Mouse (Mus musculus) kidney, adult 18-20 months (tissue): Measurements from ENCODE around the gene Smoc1.
A peak's percentile ranks its signal among the peaks of the same experiment; 100 is the strongest.

ENCODE experiments used
- DNase-seq: peaks from one replicate; pipeline ENCODE4 v3.0.0; 2021

Smoc1 gene

GRCm38 (mm10) chr12:81026995-81027942 lies 661 bp downstream of the Smoc1 start:
- peak; percentile 6 for DNase-seq

- DNase-seq = no peak
Observed at GRCm38 (mm10) chr12:81028291-81028920, 1.8 kb downstream of the Smoc1 start.

DNA sequence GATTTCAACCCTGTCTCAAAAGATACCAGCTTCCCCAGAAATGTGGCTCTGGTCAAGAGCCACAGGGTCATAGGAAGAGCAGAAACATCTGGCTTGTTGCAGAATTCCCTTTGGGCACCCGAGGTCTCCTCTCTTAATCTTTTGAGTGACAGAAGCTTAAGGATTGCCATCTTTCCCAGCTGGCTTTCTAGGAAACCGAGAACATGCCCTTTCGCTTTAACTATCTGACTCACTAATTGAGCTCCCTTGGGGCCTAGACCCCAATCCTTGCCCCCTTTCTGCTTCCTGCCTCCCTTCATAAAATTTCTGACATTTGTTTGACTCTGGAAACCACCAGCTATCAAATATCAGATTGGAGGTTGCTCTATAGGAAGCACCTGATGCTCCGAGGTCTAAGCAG lies 3.1 kb downstream of the Smoc1 start:
- no peak for DNase-seq

- no peak for DNase-seq
Observed at GRCm38 (mm10) chr12:81031579-81031978, 5.0 kb downstream of the Smoc1 start.

- no peak for DNase-seq
Observed at GRCm38 (mm10) chr12:81033389-81034041, 6.9 kb downstream of the Smoc1 start.

DNA sequence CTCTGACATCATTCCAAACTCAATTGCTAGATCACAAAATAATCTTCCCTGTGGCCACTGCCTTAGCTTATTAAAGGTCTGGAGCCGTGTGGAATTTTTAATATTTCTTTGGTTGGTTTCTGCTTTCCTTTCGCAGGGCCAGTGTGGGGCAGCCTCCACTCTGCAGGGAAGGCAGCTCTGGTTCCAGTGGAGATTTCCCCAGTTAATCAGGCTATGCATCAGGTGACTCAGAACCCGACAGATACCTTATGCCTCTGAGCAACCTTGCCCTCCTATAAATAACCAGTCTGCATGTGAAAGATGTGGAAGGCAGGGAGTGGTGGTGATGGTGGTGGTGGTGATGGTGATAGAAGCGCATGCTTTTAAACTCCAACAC lies 7.4 kb downstream of the Smoc1 start:
- no peak for DNase-seq

DNA sequence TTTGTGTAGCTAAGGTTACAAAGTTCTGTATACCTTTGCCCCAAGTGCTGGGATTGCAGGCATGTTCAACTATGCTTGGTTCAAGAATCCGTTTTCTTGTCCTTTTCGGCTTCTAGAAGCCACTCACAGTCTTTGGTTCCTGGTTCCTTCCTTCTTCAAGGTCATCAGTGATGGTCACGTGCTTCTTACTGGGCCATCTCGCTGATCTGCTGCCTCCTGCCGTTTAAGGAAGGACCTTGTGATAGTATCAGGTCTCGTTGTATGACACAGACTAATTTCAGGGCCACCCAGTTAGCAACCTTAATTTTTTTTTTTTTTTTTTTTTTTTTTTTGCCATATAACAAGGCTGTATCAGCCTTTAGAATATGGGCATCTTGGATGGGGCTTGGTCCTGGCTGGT lies 9.2 kb downstream of the Smoc1 start:
- DNase-seq = no peak

GRCm38 (mm10) chr12:81043616-81044015 lies 17.0 kb downstream of the Smoc1 start:
- no peak for DNase-seq

GRCm38 (mm10) chr12:81046926-81047325 lies 20.3 kb downstream of the Smoc1 start:
- DNase-seq = no peak

DNA sequence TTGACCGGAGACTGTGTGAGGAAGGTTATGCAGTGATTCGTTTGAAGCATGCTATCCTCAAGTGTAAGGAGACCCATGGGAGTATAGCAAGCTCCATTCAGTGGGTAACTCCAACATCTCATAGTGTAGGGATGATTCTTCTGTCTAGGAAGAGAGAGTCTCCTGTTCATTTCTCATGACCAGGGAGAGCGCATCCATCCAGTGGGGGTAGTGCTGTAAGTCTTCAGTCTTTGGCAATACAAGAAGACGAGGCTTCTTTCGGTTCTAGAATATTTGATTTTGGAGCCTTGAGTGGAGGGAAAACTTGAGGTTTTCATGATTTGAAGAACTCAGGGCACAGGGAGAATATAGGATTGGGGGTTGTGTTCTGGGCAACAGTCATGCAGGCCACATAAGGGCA lies 23.1 kb downstream of the Smoc1 start:
- DNase-seq = no peak

GRCm38 (mm10) chr12:81055000-81055705 lies 28.5 kb downstream of the Smoc1 start:
- DNase-seq = no peak

DNA sequence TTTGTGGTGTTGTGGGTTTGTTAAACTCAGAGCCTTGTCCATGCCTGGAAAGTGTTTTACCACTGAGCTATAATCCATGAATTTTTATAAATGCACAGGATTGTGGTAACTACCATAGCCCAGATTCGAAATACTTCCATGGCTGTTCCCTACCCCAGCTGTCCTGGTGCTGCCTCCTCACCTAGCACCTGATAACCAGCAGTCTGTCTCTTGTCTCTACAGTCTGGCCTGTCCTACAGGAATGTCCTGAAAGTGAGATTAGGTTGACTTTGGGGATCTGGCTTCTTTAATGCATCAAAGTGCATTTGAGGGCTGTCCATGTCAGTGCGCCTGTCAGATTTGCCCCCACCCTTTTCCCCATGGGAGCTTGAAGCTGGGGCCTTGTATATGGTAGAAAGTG lies 29.2 kb downstream of the Smoc1 start:
- no peak for DNase-seq

- no peak for DNase-seq
Observed at GRCm38 (mm10) chr12:81057619-81058018, 31.0 kb downstream of the Smoc1 start.

- DNase-seq = no peak
Observed at GRCm38 (mm10) chr12:81058561-81058960, 32.0 kb downstream of the Smoc1 start.

- no peak for DNase-seq
Observed at GRCm38 (mm10) chr12:81061831-81062361, 35.3 kb downstream of the Smoc1 start.

DNA sequence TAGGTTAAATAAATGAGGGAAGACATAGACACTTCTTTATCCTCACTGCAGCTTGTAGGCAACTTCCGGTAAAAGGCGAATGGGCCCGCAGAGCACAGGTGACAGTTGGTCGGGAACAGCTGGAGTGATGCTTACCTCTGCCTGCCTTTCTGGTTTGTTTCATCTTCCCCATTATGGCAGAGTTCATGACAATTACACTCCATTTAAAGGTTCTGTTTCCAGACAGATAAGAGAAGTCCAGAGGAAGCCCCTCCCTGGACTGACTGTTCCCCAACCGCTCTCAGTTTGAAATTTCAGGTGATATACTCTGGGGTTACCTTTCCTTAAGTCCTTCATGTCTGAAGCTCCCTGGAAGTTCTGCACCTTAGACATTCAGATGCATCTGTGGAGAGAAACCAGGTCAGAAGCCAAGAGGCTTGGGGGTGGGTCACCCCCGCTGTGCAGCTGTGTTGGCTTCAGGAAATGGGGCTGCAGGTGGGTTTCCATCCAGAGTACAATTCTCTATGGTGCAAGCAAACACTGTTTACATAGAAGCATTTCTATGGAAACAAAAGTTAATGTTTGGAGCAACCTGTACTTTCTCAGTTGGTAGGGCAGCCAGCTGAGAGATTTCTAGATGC lies 36.8 kb downstream of the Smoc1 start:
- DNase-seq = no peak

DNA sequence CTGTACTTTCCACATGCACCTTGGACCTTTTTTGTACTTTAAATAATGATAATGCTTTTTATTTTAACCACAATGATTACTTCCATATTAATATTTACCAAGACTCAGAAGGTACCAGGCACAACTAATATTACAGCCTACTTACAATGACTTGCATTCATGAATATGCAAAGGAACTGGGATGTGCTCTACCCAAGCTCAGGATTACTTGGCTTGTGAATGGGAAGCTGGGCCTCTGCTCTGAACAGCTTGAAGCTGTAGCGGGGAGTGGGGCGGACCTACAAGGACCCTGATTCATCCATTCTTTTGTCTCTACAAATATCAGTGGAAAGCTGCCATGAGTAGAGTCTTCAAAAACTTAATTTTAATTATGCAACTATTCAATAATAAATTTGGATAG lies 47.5 kb downstream of the Smoc1 start:
- no peak for DNase-seq

GRCm38 (mm10) chr12:81074941-81075340 lies 48.3 kb downstream of the Smoc1 start:
- no peak for DNase-seq

DNA sequence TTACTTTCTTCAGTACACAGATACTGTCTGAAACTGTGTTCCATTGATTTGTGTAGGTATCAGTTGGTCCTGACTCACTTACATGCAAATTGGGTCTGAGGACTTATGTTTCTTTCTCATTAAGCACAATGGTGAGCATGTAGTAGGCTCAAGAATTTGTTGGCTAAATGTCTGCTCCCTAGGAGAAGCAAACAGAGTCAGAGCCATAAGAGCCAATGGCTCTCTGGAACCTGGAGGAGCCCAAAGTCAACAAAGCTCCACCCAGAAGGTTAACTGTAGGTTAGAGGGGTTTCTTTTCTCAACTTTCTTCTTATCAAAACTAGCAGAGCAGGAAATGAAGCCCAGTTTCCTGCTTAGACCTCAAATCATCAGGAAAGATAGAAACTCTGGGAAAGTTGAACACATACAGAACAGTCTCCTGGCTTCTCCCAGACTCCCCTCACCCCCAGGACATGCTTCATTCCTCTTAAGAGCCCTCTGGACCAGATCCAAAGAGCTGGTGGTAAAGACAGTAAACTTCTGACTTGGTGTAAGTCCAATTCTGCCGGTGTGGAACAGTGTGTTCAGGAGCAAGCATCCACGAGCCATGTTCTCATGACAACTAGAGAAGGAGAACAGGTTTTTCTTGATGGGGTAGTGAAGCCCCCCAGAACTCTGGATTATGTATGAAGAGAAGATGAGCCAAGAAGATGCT lies 51.5 kb downstream of the Smoc1 start:
- DNase-seq = no peak

DNA sequence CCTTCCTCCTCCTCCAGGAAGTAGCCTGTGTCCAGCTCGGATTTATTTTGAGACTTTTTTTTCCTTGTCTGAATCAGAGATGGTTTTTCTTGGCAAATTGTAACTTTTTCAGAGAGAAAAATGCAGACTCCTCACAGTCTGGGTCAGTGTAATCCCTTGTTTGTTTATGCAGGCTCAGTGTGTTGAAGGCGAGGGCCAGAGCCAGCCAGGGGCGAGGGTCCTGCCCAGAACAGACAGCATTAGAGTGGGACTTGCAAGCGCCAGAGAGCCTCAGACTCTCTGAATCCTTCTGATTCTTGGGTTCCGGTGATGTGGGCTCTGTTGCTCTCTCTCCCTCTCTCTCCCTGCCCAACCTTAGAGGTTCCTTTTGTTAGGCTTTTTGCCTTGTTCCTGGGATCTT lies 53.7 kb downstream of the Smoc1 start:
- no peak for DNase-seq

GRCm38 (mm10) chr12:81081031-81081430 lies 54.4 kb downstream of the Smoc1 start:
- no peak for DNase-seq

DNA sequence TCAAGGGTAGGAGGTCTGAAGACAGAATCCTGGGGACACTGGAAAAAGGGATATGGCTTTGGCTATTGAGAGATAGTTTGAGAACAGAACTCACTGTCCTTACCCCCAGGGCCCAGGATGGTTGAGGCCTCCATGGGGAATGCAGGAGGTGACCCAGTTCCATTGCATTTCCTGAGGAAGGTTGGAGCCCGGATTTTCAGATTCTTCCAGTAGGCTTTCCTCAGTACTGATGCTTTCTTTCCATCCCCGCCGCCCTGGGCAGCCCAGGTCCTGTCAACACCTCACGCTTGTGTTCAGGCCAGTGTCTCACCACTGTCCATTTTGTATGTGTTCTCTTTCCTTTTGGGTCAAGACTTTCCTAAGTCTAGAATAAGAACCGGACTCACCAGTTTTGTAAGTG lies 56.5 kb downstream of the Smoc1 start:
- DNase-seq = no peak
